Mouse (Mus musculus): Measurements from ENCODE around the gene Rbm44. TPM values are rescaled to one million over a fixed set of nuclear protein-coding genes. Genes with fewer than 3 reads are reported as not detected.

Rbm44 gene
- polyA plus RNA-seq, 1 experiment from 2014 or later = 0.15 TPM

GRCm38 (mm10) chr1:91122121-91122520 lies 22.8 kb upstream of the Rbm44 start:
- H3K9ac ChIP-seq (ENCODE audit: low read length) = no peak overlapping the region
- no peak overlapping the region for H3K27ac ChIP-seq (replicated peaks)
- TF ChIP-seq CTCF (IDR thresholded peaks at IDR 0.05; ENCODE audit: low read depth) (no peak), EP300 (optimal IDR thresholded peaks at IDR 0.05) (no peak)
- H3K4me1 ChIP-seq (replicated peaks; ENCODE audit: control insufficient read depth, insufficient read depth) = no peaks in the 10 kb centered on the region
- H3K36me3 ChIP-seq (ENCODE audit: control insufficient read depth, insufficient read depth, low read length) = peaks cover 28% of the 10 kb centered on the region
- H3K4me2 ChIP-seq (replicated peaks; ENCODE audit: low read depth) = no peak overlapping the region
- DNase-seq (ENCODE audit: low spot score) (no peak), ATAC-seq (ENCODE audit: low FRiP score, low TSS enrichment) (no peak)
- H3K4me3 ChIP-seq (ENCODE audit: low read depth, low read length) = no peak overlapping the region
- H3K27me3 ChIP-seq (ENCODE audit: control insufficient read depth, insufficient read depth, low read length) = no peaks in the 10 kb centered on the region
- 79% methylated on average over 11 of the region's 11 CpGs for WGBS
- H3K9me3 ChIP-seq (ENCODE audit: control insufficient read depth, low read length) = no peaks in the 10 kb centered on the region

- Histone ChIP-seq H3K9me3 (ENCODE audit: control insufficient read depth, low read length) (no peaks in the 10 kb centered on the region), H3K36me3 (ENCODE audit: control insufficient read depth, insufficient read depth, low read length) (peaks cover 28% of the 10 kb centered on the region), H3K4me3 (ENCODE audit: low read depth, low read length) (no peak overlapping the region), H3K4me1 (replicated peaks; ENCODE audit: control insufficient read depth, insufficient read depth) (no peaks in the 10 kb centered on the region), H3K4me2 (replicated peaks; ENCODE audit: low read depth) (no peak overlapping the region), H3K27me3 (ENCODE audit: control insufficient read depth, insufficient read depth, low read length) (no peaks in the 10 kb centered on the region), H3K9ac (ENCODE audit: low read length) (no peak overlapping the region), H3K27ac (replicated peaks) (no peak overlapping the region)
- DNase-seq (ENCODE audit: low spot score) (no peak), ATAC-seq (ENCODE audit: low FRiP score, low TSS enrichment) (no peak)
- 88% methylated on average over 5 of the region's 5 CpGs for WGBS
- TF ChIP-seq EP300 (optimal IDR thresholded peaks at IDR 0.05) (no peak), CTCF (IDR thresholded peaks at IDR 0.05; ENCODE audit: low read depth) (no peak)
Observed at GRCm38 (mm10) chr1:91123004-91123403, 21.9 kb upstream of the Rbm44 start.

GRCm38 (mm10) chr1:91123466-91123865 lies 21.4 kb upstream of the Rbm44 start:
- no peak for ATAC-seq (ENCODE audit: low FRiP score, low TSS enrichment)
- no peak for DNase-seq (ENCODE audit: low spot score)
- Histone ChIP-seq H3K4me1 (replicated peaks; ENCODE audit: control insufficient read depth, insufficient read depth) (no peaks in the 10 kb centered on the region), H3K4me2 (replicated peaks; ENCODE audit: low read depth) (no peak overlapping the region), H3K27ac (replicated peaks) (no peak overlapping the region), H3K36me3 (ENCODE audit: control insufficient read depth, insufficient read depth, low read length) (peaks cover 32% of the 10 kb centered on the region), H3K9ac (ENCODE audit: low read length) (no peak overlapping the region), H3K9me3 (ENCODE audit: control insufficient read depth, low read length) (no peaks in the 10 kb centered on the region), H3K27me3 (ENCODE audit: control insufficient read depth, insufficient read depth, low read length) (no peaks in the 10 kb centered on the region), H3K4me3 (ENCODE audit: low read depth, low read length) (no peak overlapping the region)
- WGBS = 93% methylated on average over 3 of the region's 3 CpGs
- no peak for TF ChIP-seq CTCF (IDR thresholded peaks at IDR 0.05; ENCODE audit: low read depth)
- no peak for TF ChIP-seq EP300 (optimal IDR thresholded peaks at IDR 0.05)

- WGBS = 89% methylated on average over 4 of the region's 4 CpGs
- TF ChIP-seq EP300 (optimal IDR thresholded peaks at IDR 0.05) = no peak
- peak; percentile 44 for TF ChIP-seq CTCF (IDR thresholded peaks at IDR 0.05; ENCODE audit: low read depth)
- no peaks in the 10 kb centered on the region for H3K4me1 ChIP-seq (replicated peaks; ENCODE audit: control insufficient read depth, insufficient read depth)
- peaks cover 16% of the 10 kb centered on the region for H3K36me3 ChIP-seq (ENCODE audit: control insufficient read depth, insufficient read depth, low read length)
- H3K4me2 ChIP-seq (replicated peaks; ENCODE audit: low read depth) = no peak overlapping the region
- no peak overlapping the region for H3K27ac ChIP-seq (replicated peaks)
- no peak for ATAC-seq (ENCODE audit: low FRiP score, low TSS enrichment)
- H3K9me3 ChIP-seq (ENCODE audit: control insufficient read depth, low read length) = no peaks in the 10 kb centered on the region
- H3K27me3 ChIP-seq (ENCODE audit: control insufficient read depth, insufficient read depth, low read length) = no peaks in the 10 kb centered on the region
- H3K4me3 ChIP-seq (ENCODE audit: low read depth, low read length) = no peak overlapping the region
- H3K9ac ChIP-seq (ENCODE audit: low read length) = no peak overlapping the region
- DNase-seq (ENCODE audit: low spot score) = no peak
Observed at GRCm38 (mm10) chr1:91128849-91129248, 16.0 kb upstream of the Rbm44 start.

- no peak for TF ChIP-seq CTCF (IDR thresholded peaks at IDR 0.05; ENCODE audit: low read depth)
- no peak for TF ChIP-seq EP300 (optimal IDR thresholded peaks at IDR 0.05)
- Histone ChIP-seq H3K27ac (replicated peaks) (no peak overlapping the region), H3K36me3 (ENCODE audit: control insufficient read depth, insufficient read depth, low read length) (no peaks in the 10 kb centered on the region), H3K4me2 (replicated peaks; ENCODE audit: low read depth) (no peak overlapping the region), H3K4me3 (ENCODE audit: low read depth, low read length) (no peak overlapping the region), H3K27me3 (ENCODE audit: control insufficient read depth, insufficient read depth, low read length) (no peaks in the 10 kb centered on the region), H3K9me3 (ENCODE audit: control insufficient read depth, low read length) (no peaks in the 10 kb centered on the region), H3K9ac (ENCODE audit: low read length) (no peak overlapping the region), H3K4me1 (replicated peaks; ENCODE audit: control insufficient read depth, insufficient read depth) (no peaks in the 10 kb centered on the region)
- ATAC-seq (ENCODE audit: low FRiP score, low TSS enrichment) = no peak
- WGBS = 79% methylated on average over 2 of the region's 2 CpGs
- peak; percentile 11 for DNase-seq (ENCODE audit: low spot score)
Observed at GRCm38 (mm10) chr1:91137036-91137435, 7.9 kb upstream of the Rbm44 start.

- no peak for DNase-seq (ENCODE audit: low spot score)
- TF ChIP-seq CTCF (IDR thresholded peaks at IDR 0.05; ENCODE audit: low read depth) (no peak), EP300 (optimal IDR thresholded peaks at IDR 0.05) (no peak)
- Histone ChIP-seq H3K27me3 (ENCODE audit: control insufficient read depth, insufficient read depth, low read length) (no peaks in the 10 kb centered on the region), H3K4me2 (replicated peaks; ENCODE audit: low read depth) (no peak overlapping the region), H3K9ac (ENCODE audit: low read length) (no peak overlapping the region), H3K4me3 (ENCODE audit: low read depth, low read length) (no peak overlapping the region), H3K36me3 (ENCODE audit: control insufficient read depth, insufficient read depth, low read length) (no peaks in the 10 kb centered on the region), H3K27ac (replicated peaks) (no peak overlapping the region), H3K4me1 (replicated peaks; ENCODE audit: control insufficient read depth, insufficient read depth) (no peaks in the 10 kb centered on the region), H3K9me3 (ENCODE audit: control insufficient read depth, low read length) (no peaks in the 10 kb centered on the region)
- ATAC-seq (ENCODE audit: low FRiP score, low TSS enrichment) = no peak
- 71% methylated on average over 2 of the region's 2 CpGs for WGBS
Observed at GRCm38 (mm10) chr1:91151509-91151908, 6.6 kb downstream of the Rbm44 start.
